Mouse (Mus musculus) frontal cortex, postnatal 10 days (tissue): Measurements from ENCODE around the gene Olfr823.
A peak's percentile ranks its signal among the peaks of the same experiment; 100 is the strongest.
"Not testable (repeated sequence)": the region's sequence is repeated elsewhere in the genome, so short reads cannot be mapped to it uniquely, and the experiment has no call there.

ENCODE experiments used
- DNase-seq, 2 experiments: peaks; one replicate each; pipeline ENCODE4 v3.0.0; 2022; ENCODE audit warnings: low spot score in 2 of 2, mixed read lengths in 1 of 2

The Olfr823 gene

GRCm38 (mm10) chr10:130115283-130115682, at the start of gene Olfr823:
Olfr823 (minus strand) TSS chr10:130115383.
- not testable (repeated sequence) for DNase-seq

GRCm38 (mm10) chr10:130144121-130144520, 28.9 kb upstream of the Olfr823 start:
- no peak for DNase-seq

- DNase-seq, result not testable (repeated sequence)
These were observed 27.3 kb upstream of the Olfr823 start for GRCm38 (mm10) chr10:130142481-130142880.

GRCm38 (mm10) chr10:130134811-130135210, 19.6 kb upstream of the Olfr823 start:
- no peak for DNase-seq

GRCm38 (mm10) chr10:130129900-130130299, 14.7 kb upstream of the Olfr823 start, which contains the start of gene Olfr824:
Olfr824 (minus strand) TSS chr10:130130000.
- not testable (repeated sequence) for DNase-seq

GRCm38 (mm10) chr10:130116045-130116444, 862 bp upstream of the Olfr823 start:
- not testable (repeated sequence) for DNase-seq

GRCm38 (mm10) chr10:130096104-130096503, 19.1 kb downstream of the Olfr823 start:
- DNase-seq, result no peak

- DNase-seq, result peak; percentile 15 to 53
These were observed 22.2 kb downstream of the Olfr823 start for GRCm38 (mm10) chr10:130092838-130093440.

GRCm38 (mm10) chr10:130070910-130071309, 44.3 kb downstream of the Olfr823 start, which contains the start of gene Olfr822:
Olfr822 (plus strand) TSS chr10:130071210.
- DNase-seq, result no peak
